Mouse (Mus musculus) hindbrain, embryonic 13.5 days (tissue): ENCODE measurements around the gene Krtap13-1. TPM values are rescaled to one million over a fixed set of nuclear protein-coding genes. Genes with fewer than 3 reads are reported as not detected.
"Not testable (repeated sequence)": the region's sequence is repeated elsewhere in the genome, so short reads cannot be mapped to it uniquely, and the experiment has no call there.

ENCODE experiments used
- ATAC-seq: fragments of 200-750 bp; cut with Nextera tagmentation; 2 replicates; pipeline ENCODE4 v1.8.0; 2017; ENCODE audit warnings: moderate TSS enrichment; ENCODE audit not compliant: low FRiP score
- H3K27ac ChIP-seq: fragments of 300-500 bp; sonication (generic); 2 replicates; pipeline ENCODE4 v1.5.1; 2015; ENCODE audit warnings: inconsistent platforms, mild to moderate bottlenecking, moderate library complexity
- H3K27me3 ChIP-seq: fragments of 300-500 bp; sonication (generic); 2 replicates; pipeline ENCODE4 v1.6.1; 2015; ENCODE audit warnings: mild to moderate bottlenecking, inconsistent platforms
- H3K36me3 ChIP-seq: fragments of 300-500 bp; sonication (generic); 2 replicates; pipeline ENCODE4 v1.6.1; 2015; ENCODE audit warnings: mild to moderate bottlenecking, inconsistent platforms
- H3K4me1 ChIP-seq: fragments of 300-500 bp; sonication (generic); replicated peaks from 2 replicates; pipeline ENCODE4 v1.6.1; 2015; ENCODE audit warnings: inconsistent platforms
- H3K4me2 ChIP-seq: fragments of 300-500 bp; sonication (generic); 2 replicates; pipeline ENCODE4 v1.6.1; 2015; ENCODE audit warnings: inconsistent platforms, mild to moderate bottlenecking, moderate library complexity
- H3K4me3 ChIP-seq: fragments of 300-500 bp; sonication (generic); 2 replicates; pipeline ENCODE4 v1.5.1; 2015; ENCODE audit warnings: mild to moderate bottlenecking, inconsistent platforms
- H3K9ac ChIP-seq: fragments of 300-500 bp; sonication (generic); 2 replicates; pipeline ENCODE4 v1.6.1; 2015; ENCODE audit warnings: mild to moderate bottlenecking, inconsistent platforms
- H3K9me3 ChIP-seq: fragments of 300-500 bp; sonication (generic); 2 replicates; pipeline ENCODE4 v1.6.1; 2016; ENCODE audit warnings: inconsistent platforms
- WGBS: fragments of 180-500 bp; shearing (Covaris S2); methylation state at CpG from one replicate; pipeline ENCODE4 v1.1.7; 2015; 5-methylcytosine and 5-hydroxymethylcytosine counted together
- polyA plus RNA-seq: library from polyadenylated mRNA; unstranded; fragments of >200 nt; fragmentation: Nextera tagmentation; extraction: Ambion mirVana; gene quantifications from 2 replicates; pipeline ENCODE4 v1.2.1, GENCODE M21; 2015

The Krtap13-1 gene
- polyA plus RNA-seq, 1 experiment from 2014 or later = not detected

- Histone ChIP-seq H3K4me2 (no peak overlapping the region), H3K27ac (no peak overlapping the region), H3K36me3 (no peaks in the 10 kb centered on the region), H3K9me3 (no peaks in the 10 kb centered on the region), H3K4me1 (no peaks in the 10 kb centered on the region), H3K9ac (no peak overlapping the region), H3K4me3 (no peak overlapping the region), H3K27me3 (no peaks in the 10 kb centered on the region)
- ATAC-seq = no peak
- 73% methylated on average over 4 of the region's 4 CpGs for WGBS
Observed at GRCm38 (mm10) chr16:88747943-88748342, 19.3 kb downstream of the Krtap13-1 start.

- ATAC-seq, H3K27me3 ChIP-seq: not testable (repeated sequence)
Observed at GRCm38 (mm10) chr16:88751535-88751934, 22.9 kb downstream of the Krtap13-1 start, which contains the start of gene Krtap13. Krtap13 (minus strand) TSS chr16:88751635.

GRCm38 (mm10) chr16:88758547-88758946, 29.9 kb downstream of the Krtap13-1 start, which contains the start of gene 2310034C09Rik:
2310034C09Rik (plus strand) TSS chr16:88758847.
- H3K4me1 ChIP-seq, H3K4me2 ChIP-seq, H3K4me3 ChIP-seq, H3K36me3 ChIP-seq, H3K9me3 ChIP-seq, ATAC-seq, H3K27ac ChIP-seq, H3K27me3 ChIP-seq, H3K9ac ChIP-seq: not testable (repeated sequence)
- WGBS = 81% methylated on average over 3 of the region's 3 CpGs

More at GRCm38 (mm10) chr16:88751535-88751934, 22.9 kb downstream of the Krtap13-1 start, which contains the start of gene Krtap13:
- not testable (repeated sequence) for H3K4me1 ChIP-seq, H3K27ac ChIP-seq, H3K9ac ChIP-seq, H3K9me3 ChIP-seq, H3K4me2 ChIP-seq, H3K4me3 ChIP-seq, H3K36me3 ChIP-seq
- WGBS = 93% methylated on average over 3 of the region's 3 CpGs

- no peaks in the 10 kb centered on the region for H3K27me3 ChIP-seq
- no peaks in the 10 kb centered on the region for H3K4me1 ChIP-seq
- H3K36me3 ChIP-seq = no peaks in the 10 kb centered on the region
- WGBS = 87% methylated on average over 2 of the region's 2 CpGs
- ATAC-seq = no peak
- no peak within 1 kb of the TSS for H3K4me2 ChIP-seq
- H3K9me3 ChIP-seq = no peaks in the 10 kb centered on the region
- no peak within 1 kb of the TSS for H3K4me3 ChIP-seq
- no peak within 1 kb of the TSS for H3K9ac ChIP-seq
- H3K27ac ChIP-seq = no peak within 1 kb of the TSS
Observed at GRCm38 (mm10) chr16:88774106-88774505, 45.4 kb downstream of the Krtap13-1 start, which contains the start of gene 2310057N15Rik. 2310057N15Rik (minus strand) TSS chr16:88774206.

- WGBS = 89% methylated on average over 6 of the region's 6 CpGs
- Histone ChIP-seq H3K4me1 (no peaks in the 10 kb centered on the region), H3K4me2 (no peak within 1 kb of the TSS), H3K27ac (no peak within 1 kb of the TSS), H3K4me3 (no peak within 1 kb of the TSS), H3K36me3 (no peaks in the 10 kb centered on the region), H3K27me3 (no peaks in the 10 kb centered on the region), H3K9me3 (no peaks in the 10 kb centered on the region), H3K9ac (no peak within 1 kb of the TSS)
- ATAC-seq = no peak
Observed at GRCm38 (mm10) chr16:88777596-88777995, 48.9 kb downstream of the Krtap13-1 start, which contains the start of gene Gm5965. Gm5965 (plus strand) TSS chr16:88777896.

Other genes starting within 250 kb of the Krtap13-1 start
- gene Cldn17, start 221.9 kb upstream of the Krtap13-1 start, polyA plus RNA-seq = not detected in 2 replicates
- gene Cldn8, start 165.7 kb upstream of the Krtap13-1 start, polyA plus RNA-seq = 0.10 TPM in 1 of 2 replicates, not detected in the other
- not detected in 2 replicates for gene Krtap24-1, start 116.6 kb upstream of the Krtap13-1 start, polyA plus RNA-seq
- not detected in 2 replicates for gene 2310079G19Rik, start 101.2 kb upstream of the Krtap13-1 start, polyA plus RNA-seq
- gene Krtap26-1, start 81.1 kb upstream of the Krtap13-1 start, polyA plus RNA-seq = not detected in 2 replicates
- not detected in 2 replicates for gene Krtap27-1, start 57.2 kb upstream of the Krtap13-1 start, polyA plus RNA-seq
- not detected in 2 replicates for gene 2310061N02Rik, start 20.9 kb upstream of the Krtap13-1 start, polyA plus RNA-seq
- gene Krtap13, start 22.8 kb downstream of the Krtap13-1 start, polyA plus RNA-seq = not detected in 2 replicates
- gene 2310034C09Rik, start 30.0 kb downstream of the Krtap13-1 start, polyA plus RNA-seq = not detected in 2 replicates
- not detected in 2 replicates for gene 2310057N15Rik, start 45.3 kb downstream of the Krtap13-1 start, polyA plus RNA-seq
- gene Gm5965, start 49.0 kb downstream of the Krtap13-1 start, polyA plus RNA-seq = not detected in 2 replicates
- gene Gm20741, start 83.4 kb downstream of the Krtap13-1 start, polyA plus RNA-seq = not detected in 2 replicates
- not detected in 2 replicates for gene Krtap15, start 91.4 kb downstream of the Krtap13-1 start, polyA plus RNA-seq
- gene Krtap14, start 97.3 kb downstream of the Krtap13-1 start, polyA plus RNA-seq = not detected in 2 replicates
- not detected in 2 replicates for gene Krtap19-1, start 140.5 kb downstream of the Krtap13-1 start, polyA plus RNA-seq
- gene Krtap19-2, start 145.4 kb downstream of the Krtap13-1 start, polyA plus RNA-seq = not detected in 2 replicates
- gene Krtap19-3, start 149.2 kb downstream of the Krtap13-1 start, polyA plus RNA-seq = not detected in 2 replicates
- gene Krtap19-4, start 156.2 kb downstream of the Krtap13-1 start, polyA plus RNA-seq = not detected in 2 replicates
- gene Krtap19-5, start 167.6 kb downstream of the Krtap13-1 start, polyA plus RNA-seq = not detected in 2 replicates
- gene Krtap19-9b, start 203.4 kb downstream of the Krtap13-1 start, polyA plus RNA-seq = not detected in 2 replicates
- gene Krtap16-3, start 234.0 kb downstream of the Krtap13-1 start, polyA plus RNA-seq = not detected in 2 replicates